Mouse (Mus musculus) cortical plate, adult 2 months (tissue): ENCODE results near the gene Frs3. TPM values are rescaled to one million over a fixed set of nuclear protein-coding genes. Genes with fewer than 3 reads are reported as not detected.

ENCODE experiments used
- H3K27ac ChIP-seq: fragments of 200-500 bp; 2 replicates; pipeline ENCODE4 v1.5.1; 2012; ENCODE audit warnings: low read length, control low read depth, inconsistent platforms; ENCODE audit not compliant: insufficient read depth
- H3K4me1 ChIP-seq: fragments of 200-500 bp; 2 replicates; pipeline ENCODE4 v1.6.1; 2011; ENCODE audit warnings: low read length; ENCODE audit not compliant: control insufficient read depth, insufficient read depth
- H3K4me3 ChIP-seq: fragments of 200-500 bp; 2 replicates; pipeline ENCODE4 v1.5.1; 2011; ENCODE audit warnings: mild to moderate bottlenecking, low read length, control low read depth; ENCODE audit not compliant: insufficient read depth
- CTCF ChIP-seq: fragments of 200-500 bp; IDR thresholded peaks from 2 replicates; pipeline ENCODE4 v1.5.1; 2011; ENCODE audit warnings: mild to moderate bottlenecking, control low read depth, low read length; ENCODE audit not compliant: insufficient read depth; ENCODE audit errors: extremely low read depth
- POLR2A ChIP-seq: fragments of 200-500 bp; IDR thresholded peaks from 2 replicates; pipeline ENCODE4 v1.6.1; 2011; ENCODE audit warnings: mild to moderate bottlenecking, low read length, control low read depth; ENCODE audit not compliant: insufficient read depth; ENCODE audit errors: extremely low read depth
- polyA plus RNA-seq: library from polyadenylated mRNA; depleted of rRNA; stranded (reverse); fragments of >200 nt; gene quantifications from 2 replicates; pipeline ENCODE4 v1.2.3, GENCODE M21; 2012

Gene Frs3
- polyA plus RNA-seq, 1 experiment, result 35.9 TPM

GRCm38 (mm10) chr17:47689894-47690293 lies 1.1 kb downstream of the Frs3 start:
- Histone ChIP-seq H3K4me1 (peaks cover 3% of the 10 kb centered on the region; the same call in 1 of the 2 replicates), H3K27ac (no peak overlapping the region), H3K4me3 (peak overlapping the region; percentile 58; the same call in 1 of the 2 replicates)
- TF ChIP-seq POLR2A (no peak), CTCF (no peak)

- Histone ChIP-seq H3K27ac (no peak overlapping the region), H3K4me3 (no peak overlapping the region), H3K4me1 (peaks cover 1% of the 10 kb centered on the region; the same call in 1 of the 2 replicates)
- TF ChIP-seq POLR2A (no peak), CTCF (no peak)
These were observed 2.8 kb downstream of the Frs3 start for GRCm38 (mm10) chr17:47691650-47692049.

- H3K27ac ChIP-seq, result no peak overlapping the region
- TF ChIP-seq POLR2A, result no peak
- no peak for TF ChIP-seq CTCF
- H3K4me3 ChIP-seq, result peak overlapping the region; percentile 48
- peaks cover 1% of the 10 kb centered on the region; the same call in 1 of the 2 replicates for H3K4me1 ChIP-seq
These were observed 5.0 kb downstream of the Frs3 start for GRCm38 (mm10) chr17:47693671-47694441.

- H3K4me1 ChIP-seq, result peaks cover 1% of the 10 kb centered on the region; the same call in 1 of the 2 replicates
- H3K27ac ChIP-seq, result no peak within 1 kb of the TSS
- TF ChIP-seq POLR2A (no peak), CTCF (no peak)
- peak within 1 kb of the TSS; percentile 48 for H3K4me3 ChIP-seq
These were observed 5.4 kb downstream of the Frs3 start, which contains the start of gene Gm21981 for GRCm38 (mm10) chr17:47694442-47694502. Gm21981 (minus strand) TSS chr17:47694455.

GRCm38 (mm10) chr17:47694503-47695336 lies 5.9 kb downstream of the Frs3 start, which contains the start of gene Prickle4:
Prickle4 (minus strand) TSS chr17:47694736.
- Histone ChIP-seq H3K4me1 (no peaks in the 10 kb centered on the region; the same call in 1 of the 2 replicates), H3K4me3 (peak within 1 kb of the TSS; percentile 48), H3K27ac (no peak within 1 kb of the TSS)
- TF ChIP-seq CTCF (peak; percentile 45), POLR2A (peak; percentile 35; the same call in 1 of the 2 replicates)

GRCm38 (mm10) chr17:47695337-47695710 lies 6.5 kb downstream of the Frs3 start:
- no peaks in the 10 kb centered on the region; the same call in 1 of the 2 replicates for H3K4me1 ChIP-seq
- H3K4me3 ChIP-seq, result peak overlapping the region; percentile 48
- TF ChIP-seq POLR2A (no peak), CTCF (no peak)
- H3K27ac ChIP-seq, result no peak overlapping the region

GRCm38 (mm10) chr17:47698156-47698555 lies 9.3 kb downstream of the Frs3 start:
- TF ChIP-seq POLR2A (no peak), CTCF (no peak)
- Histone ChIP-seq H3K27ac (no peak overlapping the region), H3K4me1 (no peaks in the 10 kb centered on the region; the same call in 1 of the 2 replicates), H3K4me3 (no peak overlapping the region)

- Histone ChIP-seq H3K4me3 (no peak overlapping the region), H3K4me1 (no peaks in the 10 kb centered on the region; the same call in 1 of the 2 replicates), H3K27ac (no peak overlapping the region)
- no peak for TF ChIP-seq CTCF
- TF ChIP-seq POLR2A, result no peak
These were observed 10.2 kb downstream of the Frs3 start for GRCm38 (mm10) chr17:47699055-47699454.

- Histone ChIP-seq H3K4me3 (no peak overlapping the region), H3K27ac (no peak overlapping the region), H3K4me1 (no peaks in the 10 kb centered on the region)
- TF ChIP-seq POLR2A, result no peak
- TF ChIP-seq CTCF, result no peak
These were observed 13.0 kb downstream of the Frs3 start for GRCm38 (mm10) chr17:47701793-47702192.
